Mouse (Mus musculus): Measurements from ENCODE around the gene Eif4a1. TPM values are rescaled to one million over a fixed set of nuclear protein-coding genes. Genes with fewer than 3 reads are reported as not detected.

The Eif4a1 gene
- 592 TPM for polyA plus RNA-seq (2021)

DNA sequence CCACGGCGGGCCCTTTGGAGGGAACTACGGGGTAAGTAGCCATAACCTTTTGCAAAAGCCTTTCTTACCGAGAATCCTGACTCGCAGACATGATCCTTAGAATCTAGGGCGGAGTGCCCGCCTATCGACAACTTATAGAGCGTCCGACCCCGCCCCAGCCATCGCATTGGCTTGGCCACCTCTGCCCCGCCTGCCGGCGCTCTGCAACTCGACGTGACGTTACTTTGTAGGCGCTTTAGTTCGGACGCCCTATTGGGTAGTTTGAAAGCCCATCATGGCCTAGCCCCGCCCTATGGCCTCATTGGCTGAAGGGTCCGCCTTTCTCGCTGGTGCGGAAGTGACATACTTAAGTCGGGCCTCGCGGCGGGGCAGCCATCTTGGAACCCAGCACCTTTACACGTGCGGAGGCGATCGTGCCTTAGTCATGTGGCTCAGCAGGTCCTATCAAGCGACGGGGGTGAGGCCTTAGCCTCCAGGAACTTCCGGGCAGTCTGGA, at the start of gene Eif4a1:
Gene Eif4a1, minus strand, starts transcription at position 213 of the 496 bp plus-strand sequence.
- ChIA-PET POLR2A (interaction anchor here (2.0 kb wide), 1 partner anchor 10 kb away, joined by 5 read pairs; the partner anchor contains the start of gene Mpdu1), CTCF (no interaction called here)
- H3K27me3 ChIP-seq: no peaks in the 10 kb centered on the region
- ATAC-seq (peak; percentile 95), DNase-seq (ENCODE audit: low read depth, low spot score) (peak; percentile 100)
- in situ Hi-C loops (cut with MboI; ENCODE audit: low pct_unique_long_range_greater_than_20kb): loop anchor here (5.0 kb wide), 1 partner anchor 260 kb away; the partner anchor contains the start of gene Kdm6b
- no peak for TF ChIP-seq CTCF (IDR thresholded peaks at IDR 0.05)

DNA sequence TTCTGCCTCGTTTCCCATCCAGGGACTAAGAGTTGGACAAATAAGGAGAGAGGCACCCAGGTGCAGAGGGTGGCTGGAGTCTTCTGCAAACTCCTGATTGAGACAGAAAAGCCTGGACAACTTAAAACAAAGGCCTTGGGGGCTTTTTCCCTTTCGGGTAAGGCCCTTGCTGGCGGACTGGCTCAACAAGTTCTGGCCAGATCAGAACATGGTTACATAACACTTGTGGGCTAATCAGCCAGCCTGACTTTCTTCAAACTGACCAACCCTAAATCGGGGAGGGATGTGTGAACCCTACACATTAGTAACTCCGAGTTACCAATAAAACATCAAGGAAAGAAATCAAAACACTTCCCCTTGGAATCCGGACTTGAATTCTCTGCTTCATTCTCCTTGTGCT, 48.6 kb upstream of the Eif4a1 start:
- in situ Hi-C loops (cut with MboI; ENCODE audit: low pct_unique_long_range_greater_than_20kb): no loop called here
- POLR2A ChIA-PET: no interaction called here

DNA sequence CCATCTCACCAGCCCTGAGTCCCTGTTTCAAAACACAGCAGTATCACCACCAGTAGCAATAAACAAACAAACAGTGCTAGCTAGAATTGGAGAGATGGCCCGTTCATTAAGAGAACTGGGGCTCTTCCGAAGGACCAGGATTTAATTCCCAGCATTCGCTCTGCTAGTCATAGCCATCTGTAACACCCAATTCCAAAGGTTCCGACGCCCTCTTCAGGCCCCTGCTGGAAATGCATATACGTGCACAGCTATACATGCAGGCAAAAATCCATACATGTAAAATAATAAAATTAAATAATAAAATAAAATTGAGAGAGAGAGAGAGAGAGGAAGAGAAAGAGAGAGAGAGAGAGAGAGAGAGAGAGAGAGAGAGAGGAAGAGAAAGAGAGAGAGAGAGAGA, 47.2 kb upstream of the Eif4a1 start:
- no peaks in the 10 kb centered on the region for H3K27me3 ChIP-seq
- POLR2A ChIA-PET: interaction anchor here (0.7 kb wide), 1 partner anchor 119 kb away, joined by 4 read pairs; the partner anchor contains the start of gene Tmem256
- peak; percentile 62 for TF ChIP-seq CTCF (IDR thresholded peaks at IDR 0.05)
- in situ Hi-C loops (cut with MboI; ENCODE audit: low pct_unique_long_range_greater_than_20kb): loop anchor here (5.0 kb wide), 1 partner anchor 37 kb away; the partner anchor contains the start of gene Senp3
- no peak for DNase-seq (ENCODE audit: low read depth, low spot score)
- no peak for ATAC-seq
- CTCF ChIA-PET: interaction anchor here (6.8 kb wide), 1 partner anchor 35 kb away, joined by 51 read pairs; the partner anchor contains the start of genes Senp3 and Tnfsf13

More for the DNA sequence above, 48.6 kb upstream of the Eif4a1 start:
- no peak for TF ChIP-seq CTCF (IDR thresholded peaks at IDR 0.05)
- ATAC-seq (no peak), DNase-seq (ENCODE audit: low read depth, low spot score) (no peak)
- CTCF ChIA-PET: no interaction called here
- H3K27me3 ChIP-seq: no peaks in the 10 kb centered on the region

DNA sequence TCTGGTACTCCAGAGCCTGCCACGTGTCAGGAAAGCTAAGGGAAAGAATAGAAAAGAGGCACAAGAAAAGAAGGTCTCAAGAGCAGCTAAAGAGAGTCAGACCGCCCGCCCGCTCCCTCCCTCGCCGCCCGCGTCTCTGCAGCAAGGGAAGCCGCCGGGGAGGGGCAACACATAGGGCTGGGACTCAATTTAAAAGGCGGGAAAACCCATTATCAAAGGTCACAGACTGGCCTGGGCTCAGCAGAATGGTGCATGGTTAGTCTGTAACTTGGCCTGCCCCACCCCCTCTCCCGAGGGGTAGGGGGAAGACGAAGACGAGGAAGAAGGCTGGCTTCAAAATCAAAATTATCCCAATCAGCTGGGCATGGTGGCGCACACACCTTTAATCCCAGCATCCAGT, 46.4 kb upstream of the Eif4a1 start:
- in situ Hi-C loops (cut with MboI; ENCODE audit: low pct_unique_long_range_greater_than_20kb): loop anchor here (5.0 kb wide), 1 partner anchor 36 kb away; the partner anchor contains the start of gene Senp3
- DNase-seq (ENCODE audit: low read depth, low spot score): no peak
- TF ChIP-seq CTCF (IDR thresholded peaks at IDR 0.05): no peak
- no peak for ATAC-seq
- no peaks in the 10 kb centered on the region for H3K27me3 ChIP-seq
- POLR2A ChIA-PET: no interaction called here
- CTCF ChIA-PET: interaction anchor here (6.8 kb wide), 1 partner anchor 35 kb away, joined by 51 read pairs; the partner anchor contains the start of genes Senp3 and Tnfsf13

DNA sequence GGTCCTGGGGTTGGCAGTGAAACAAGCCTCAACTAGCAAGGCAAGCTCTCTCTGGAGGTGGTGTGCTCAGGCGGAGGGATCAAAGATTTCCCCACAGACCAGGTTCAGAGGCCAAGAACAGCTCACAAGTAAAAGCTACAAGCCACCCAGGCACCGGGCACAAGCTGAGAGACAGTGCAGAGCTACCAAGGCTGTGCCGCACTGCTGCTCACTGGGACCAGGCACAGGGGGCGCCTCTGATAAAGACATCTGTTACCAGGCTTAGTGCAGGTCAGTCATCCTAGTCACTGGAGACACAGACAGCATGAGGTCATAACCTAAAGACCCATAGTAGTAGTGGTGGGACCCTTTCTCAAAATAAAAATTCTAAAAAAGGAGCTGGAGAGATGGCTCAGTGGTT, 44.7 kb upstream of the Eif4a1 start:
- ATAC-seq (no peak), DNase-seq (ENCODE audit: low read depth, low spot score) (no peak)
- ChIA-PET CTCF (interaction anchor here (1.0 to 6.8 kb wide), 7 partner anchors 10 to 39 kb away, joined by 3 to 51 read pairs (median 4); partner anchors contain the start of genes Senp3 and Tnfsf13), POLR2A (interaction anchor here (0.7 kb wide), 1 partner anchor 119 kb away, joined by 3 read pairs; no protein-coding TSS in a partner anchor)
- peak; percentile 10 for TF ChIP-seq CTCF (IDR thresholded peaks at IDR 0.05)
- H3K27me3 ChIP-seq: no peaks in the 10 kb centered on the region
- in situ Hi-C loops (cut with MboI; ENCODE audit: low pct_unique_long_range_greater_than_20kb): loop anchor here (5.0 kb wide), 1 partner anchor 35 kb away; the partner anchor contains the start of gene Senp3

DNA sequence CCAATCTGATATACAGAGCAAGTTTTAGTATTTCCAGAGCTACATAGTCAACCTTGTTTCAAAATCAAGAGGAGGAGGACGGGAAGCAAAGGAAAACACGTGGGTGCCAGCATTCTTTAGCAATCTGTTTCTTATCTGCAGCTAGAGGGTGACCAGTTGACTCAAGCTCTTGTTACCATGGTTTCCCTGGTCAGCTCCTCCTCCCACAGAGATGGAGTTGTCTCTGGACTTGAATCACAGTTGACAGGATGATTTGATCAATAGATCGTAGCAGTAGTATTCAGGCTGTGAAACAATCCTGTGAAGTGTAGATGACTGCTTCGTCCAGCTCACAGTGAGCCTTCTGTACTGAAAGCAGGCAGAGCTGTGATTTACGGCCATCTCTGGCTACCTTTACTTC, 43.7 kb upstream of the Eif4a1 start:
- H3K27me3 ChIP-seq: no peaks in the 10 kb centered on the region
- CTCF ChIA-PET: interaction anchor here (1.6 to 6.8 kb wide), 2 partner anchors 32 to 40 kb away, joined by 4 to 51 read pairs; partner anchors contain the start of genes Senp3 and Tnfsf13
- no peak for TF ChIP-seq CTCF (IDR thresholded peaks at IDR 0.05)
- ATAC-seq (no peak), DNase-seq (ENCODE audit: low read depth, low spot score) (no peak)
- POLR2A ChIA-PET: interaction anchor here (2.3 kb wide), 1 partner anchor 31 kb away, joined by 13 read pairs; the partner anchor contains the start of gene Tnfsf13
- in situ Hi-C loops (cut with MboI; ENCODE audit: low pct_unique_long_range_greater_than_20kb): loop anchor here (5.0 kb wide), 1 partner anchor 34 kb away; the partner anchor contains the start of gene Senp3

DNA sequence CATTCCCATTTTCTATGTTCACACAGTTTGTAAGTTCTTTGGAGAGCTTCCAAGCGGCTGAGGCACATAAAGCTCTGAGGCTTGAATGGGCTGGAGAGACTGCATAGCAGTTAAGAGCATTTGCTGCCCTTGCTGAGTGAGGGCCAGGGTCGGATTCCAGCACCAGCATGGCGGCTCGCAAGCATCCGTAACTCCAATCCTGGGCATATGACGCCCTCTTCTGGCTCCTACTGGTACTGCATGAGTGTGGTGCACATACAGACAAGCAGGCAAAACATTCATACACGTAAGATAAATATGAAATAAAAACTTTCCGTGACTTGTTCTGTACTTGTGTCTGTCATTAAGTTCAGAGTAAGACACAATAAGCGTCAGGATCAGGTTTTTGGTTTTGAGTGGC, 43.3 kb upstream of the Eif4a1 start:
- peak; percentile 85 for TF ChIP-seq CTCF (IDR thresholded peaks at IDR 0.05)
- in situ Hi-C loops (cut with MboI; ENCODE audit: low pct_unique_long_range_greater_than_20kb): loop anchor here (5.0 kb wide), 1 partner anchor 33 kb away; the partner anchor contains the start of gene Senp3
- ChIA-PET CTCF (interaction anchor here (0.8 to 6.8 kb wide), 4 partner anchors 10 to 58 kb away, joined by 3 to 51 read pairs (median 4); partner anchors contain the start of genes Senp3 and Tnfsf13), POLR2A (interaction anchor here (2.3 kb wide), 1 partner anchor 30 kb away, joined by 13 read pairs; the partner anchor contains the start of gene Tnfsf13)
- ATAC-seq (no peak), DNase-seq (ENCODE audit: low read depth, low spot score) (no peak)
- H3K27me3 ChIP-seq: no peaks in the 10 kb centered on the region

DNA sequence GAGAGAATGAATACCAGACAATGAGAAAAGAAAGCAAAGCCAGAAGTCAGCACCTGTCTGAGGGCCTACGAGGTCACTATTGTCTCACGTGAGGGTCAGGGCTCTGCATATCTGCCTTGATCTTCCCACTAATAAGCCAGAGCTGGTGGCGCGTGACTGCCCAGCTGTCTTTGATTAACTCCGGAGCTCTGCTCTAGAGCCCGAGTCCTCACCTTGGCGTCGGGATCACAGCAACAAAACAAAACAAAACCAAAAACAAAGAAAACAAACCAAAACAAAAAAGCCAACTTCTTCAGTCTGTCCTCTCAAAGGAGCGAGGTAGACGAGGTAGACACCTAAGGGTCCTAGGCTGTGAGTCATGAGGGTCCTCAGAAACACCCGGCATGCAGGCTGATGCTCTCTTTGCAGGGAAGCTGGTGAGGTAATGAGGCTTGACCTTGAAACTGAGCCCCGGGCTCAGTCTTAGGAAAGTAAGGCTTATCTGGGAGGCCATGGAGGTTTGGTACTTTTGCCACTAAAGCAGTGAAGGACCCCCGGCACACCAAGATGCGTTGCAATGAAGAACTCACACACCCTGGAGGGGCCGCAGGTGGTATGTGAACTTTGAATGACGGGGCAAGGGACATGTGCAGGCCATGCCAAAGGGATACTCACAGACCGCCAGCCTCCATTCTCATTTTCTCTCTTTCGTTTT, 42.6 kb upstream of the Eif4a1 start:
- ATAC-seq (no peak), DNase-seq (ENCODE audit: low read depth, low spot score) (no peak)
- in situ Hi-C loops (cut with MboI; ENCODE audit: low pct_unique_long_range_greater_than_20kb): loop anchor here (5.0 kb wide), 1 partner anchor 32 kb away; the partner anchor contains the start of gene Senp3
- H3K27me3 ChIP-seq: no peaks in the 10 kb centered on the region
- ChIA-PET CTCF (interaction anchor here (0.8 to 6.8 kb wide), 3 partner anchors 10 to 58 kb away, joined by 3 to 51 read pairs (median 4); partner anchors contain the start of genes Senp3 and Tnfsf13), POLR2A (interaction anchor here (0.7 to 2.3 kb wide), 2 partner anchors 21 to 29 kb away, joined by 3 to 13 read pairs; partner anchors contain the start of gene Tnfsf13)
- TF ChIP-seq CTCF (IDR thresholded peaks at IDR 0.05): no peak

DNA sequence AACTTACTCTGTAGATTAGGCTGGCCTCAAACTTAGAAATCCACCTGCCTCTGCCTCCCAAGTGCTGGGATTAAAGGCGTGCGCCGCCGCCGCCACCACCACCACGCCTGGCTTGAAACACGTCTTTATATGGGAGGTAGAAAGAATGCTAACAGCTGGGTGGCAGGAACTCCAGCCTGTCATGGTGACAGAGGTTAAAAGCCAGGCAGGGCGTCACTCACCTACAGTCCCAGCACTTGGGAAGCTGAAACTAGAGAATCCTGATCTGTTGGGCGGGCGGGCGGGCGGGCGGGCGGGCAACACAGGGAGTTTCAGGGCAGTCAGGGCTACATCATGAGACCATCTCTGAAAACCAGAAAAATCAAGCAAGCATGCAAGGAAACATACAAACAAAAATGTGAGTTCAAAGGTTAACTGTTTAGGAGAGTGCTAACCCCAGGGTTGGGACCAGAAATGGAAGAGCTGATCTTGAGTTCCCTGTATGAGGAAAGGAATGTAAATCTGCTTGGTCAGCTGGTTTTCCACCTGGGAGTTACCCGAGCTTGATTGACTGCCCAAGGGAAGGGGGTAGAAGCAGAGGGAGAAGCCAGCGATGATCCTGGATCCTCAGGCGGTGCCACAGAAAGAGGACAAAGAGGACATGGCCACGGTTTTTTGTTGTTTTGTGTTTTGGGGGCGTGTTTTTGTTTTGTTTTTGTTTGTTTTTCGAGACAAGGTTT, 40.9 kb upstream of the Eif4a1 start:
- ATAC-seq (no peak), DNase-seq (ENCODE audit: low read depth, low spot score) (no peak)
- TF ChIP-seq CTCF (IDR thresholded peaks at IDR 0.05): no peak
- ChIA-PET CTCF (interaction anchor here (1.2 to 6.8 kb wide), 2 partner anchors 20 to 29 kb away, joined by 3 to 51 read pairs; partner anchors contain the start of genes Senp3 and Tnfsf13), POLR2A (no interaction called here)
- in situ Hi-C loops (cut with MboI; ENCODE audit: low pct_unique_long_range_greater_than_20kb): no loop called here
- H3K27me3 ChIP-seq: no peaks in the 10 kb centered on the region

DNA sequence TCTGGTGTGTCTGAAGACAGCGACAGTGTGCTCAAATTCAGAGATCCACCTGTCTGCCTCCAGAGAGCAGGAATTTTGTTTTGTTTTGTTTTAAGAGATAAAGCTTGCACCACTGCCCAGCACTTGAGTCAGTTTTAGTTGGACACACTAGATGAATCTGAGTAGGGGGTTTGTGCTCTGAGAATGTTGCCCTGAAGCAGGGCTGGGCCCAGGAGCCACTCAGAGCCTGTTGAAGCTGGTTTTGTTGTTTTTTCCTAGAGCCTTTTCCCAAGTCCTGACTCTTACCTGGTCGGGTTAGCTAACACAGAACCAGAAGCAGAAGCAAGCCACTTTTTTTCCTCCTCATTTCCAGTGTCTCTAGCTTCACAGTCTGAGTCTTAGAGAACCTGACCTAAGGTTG, 38.9 kb upstream of the Eif4a1 start:
- DNase-seq (ENCODE audit: low read depth, low spot score): no peak
- ChIA-PET CTCF (interaction anchor here (1.2 kb wide), 1 partner anchor 18 kb away, joined by 3 read pairs; no protein-coding TSS in a partner anchor), POLR2A (no interaction called here)
- ATAC-seq: no peak
- no peaks in the 10 kb centered on the region for H3K27me3 ChIP-seq
- TF ChIP-seq CTCF (IDR thresholded peaks at IDR 0.05): no peak
- in situ Hi-C loops (cut with MboI; ENCODE audit: low pct_unique_long_range_greater_than_20kb): no loop called here
